Mouse (Mus musculus): ENCODE measurements around the gene Cbx1.

DNA sequence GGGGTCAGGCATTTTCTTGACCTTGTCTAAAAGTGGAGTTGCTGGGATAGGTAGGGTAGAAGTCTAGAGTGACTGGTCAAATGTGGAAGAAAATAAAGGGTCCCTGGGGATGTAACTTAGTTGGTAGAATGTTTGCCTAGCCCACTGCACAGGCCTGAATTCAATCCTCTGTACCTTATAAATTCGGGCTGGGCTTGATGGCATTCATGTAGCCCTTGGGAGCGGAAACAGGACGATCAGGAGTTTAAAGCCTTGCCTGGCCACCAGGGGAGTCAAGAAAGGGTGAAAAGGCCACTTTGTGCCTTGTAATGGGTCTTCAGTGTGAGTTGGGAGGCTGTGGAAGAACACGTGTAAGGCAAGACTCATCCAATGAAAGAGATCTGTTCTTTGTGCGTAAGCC, 1.1 kb downstream of the Cbx1 start:
- TF ChIP-seq ZC3H11A (IDR thresholded peaks at IDR 0.05; ENCODE audit: borderline replicate concordance, low read depth, low read length), result no peak
- TF ChIP-seq HCFC1 (IDR thresholded peaks at IDR 0.05; ENCODE audit: borderline replicate concordance, insufficient read depth, low read length), result no peak
- no peak for TF ChIP-seq MAFK (IDR thresholded peaks at IDR 0.05; ENCODE audit: insufficient read depth, low read depth, low read length)
- TF ChIP-seq CHD2 (IDR thresholded peaks at IDR 0.05; ENCODE audit: low read depth, low read length), result no peak
- no peak for TF ChIP-seq ZNF384 (IDR thresholded peaks at IDR 0.05; ENCODE audit: low read depth, low read length)

Measured in ES-E14 (cell line).